Mouse (Mus musculus): ENCODE results near the gene Snrnp35. TPM values are rescaled to one million over a fixed set of nuclear protein-coding genes. Genes with fewer than 3 reads are reported as not detected.
A peak's percentile ranks its signal among the peaks of the same experiment; 100 is the strongest.

Snrnp35 gene
- polyA plus RNA-seq, 1 experiment = 5.9 TPM

DNA sequence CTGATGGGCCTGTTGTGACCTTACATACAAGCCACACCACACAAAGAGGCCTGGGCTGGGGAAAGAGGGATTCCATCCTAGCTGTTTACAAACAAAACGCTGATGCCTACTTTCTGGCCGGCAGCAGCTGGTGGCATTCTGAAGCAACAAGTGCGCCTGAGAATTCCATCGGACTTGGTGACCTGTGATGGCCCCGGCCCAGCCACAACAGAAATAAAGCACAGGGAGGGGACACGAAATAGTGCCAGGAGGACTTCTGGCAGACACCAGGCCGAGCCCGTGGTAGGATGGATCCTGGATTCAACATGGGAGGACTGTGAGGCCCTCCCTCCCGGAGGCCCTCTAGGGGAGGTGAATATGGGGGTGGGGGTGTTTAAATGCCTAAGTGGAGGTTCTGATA, 45.9 kb downstream of the Snrnp35 start:
- peak overlapping the region; percentile 95 for H3K4me3 ChIP-seq (ENCODE audit: insufficient read depth, low read depth, low read length)
- H3K36me3 ChIP-seq (ENCODE audit: control insufficient read depth, insufficient read depth, low read length) = no peaks in the 10 kb centered on the region
- peaks cover 9% of the 10 kb centered on the region; the same call in 1 of the 2 replicates for H3K4me1 ChIP-seq (ENCODE audit: control insufficient read depth, insufficient read depth, low read length)
- no peaks in the 10 kb centered on the region for H3K27me3 ChIP-seq (replicated peaks; ENCODE audit: control insufficient read depth, insufficient read depth, low read length)
- peak overlapping the region; percentile 72 for H3K27ac ChIP-seq (ENCODE audit: insufficient read depth, low read depth, low read length)
- WGBS = 28% methylated on average over 9 of the region's 9 CpGs
- DNase-seq = no peak
- TF ChIP-seq CTCF (conservative IDR thresholded peaks at IDR 0.05; ENCODE audit: insufficient read depth, insufficient read length, low read depth, low read length) (no peak), POLR2A (IDR thresholded peaks at IDR 0.05; ENCODE audit: low read depth, low read length) (no peak)

GRCm38 (mm10) chr5:124529191-124529651, 46.3 kb downstream of the Snrnp35 start:
- Histone ChIP-seq H3K27me3 (replicated peaks; ENCODE audit: control insufficient read depth, insufficient read depth, low read length) (no peaks in the 10 kb centered on the region), H3K4me3 (ENCODE audit: insufficient read depth, low read depth, low read length) (peak overlapping the region; percentile 95), H3K36me3 (ENCODE audit: control insufficient read depth, insufficient read depth, low read length) (no peaks in the 10 kb centered on the region), H3K27ac (ENCODE audit: insufficient read depth, low read depth, low read length) (peak overlapping the region; percentile 72), H3K4me1 (ENCODE audit: control insufficient read depth, insufficient read depth, low read length) (peaks cover 9% of the 10 kb centered on the region; the same call in 1 of the 2 replicates)
- peak; percentile 71 for DNase-seq
- TF ChIP-seq CTCF (conservative IDR thresholded peaks at IDR 0.05; ENCODE audit: insufficient read depth, insufficient read length, low read depth, low read length) (no peak), POLR2A (IDR thresholded peaks at IDR 0.05; ENCODE audit: low read depth, low read length) (no peak)
- WGBS = 27% methylated on average over 8 of the region's 8 CpGs

DNA sequence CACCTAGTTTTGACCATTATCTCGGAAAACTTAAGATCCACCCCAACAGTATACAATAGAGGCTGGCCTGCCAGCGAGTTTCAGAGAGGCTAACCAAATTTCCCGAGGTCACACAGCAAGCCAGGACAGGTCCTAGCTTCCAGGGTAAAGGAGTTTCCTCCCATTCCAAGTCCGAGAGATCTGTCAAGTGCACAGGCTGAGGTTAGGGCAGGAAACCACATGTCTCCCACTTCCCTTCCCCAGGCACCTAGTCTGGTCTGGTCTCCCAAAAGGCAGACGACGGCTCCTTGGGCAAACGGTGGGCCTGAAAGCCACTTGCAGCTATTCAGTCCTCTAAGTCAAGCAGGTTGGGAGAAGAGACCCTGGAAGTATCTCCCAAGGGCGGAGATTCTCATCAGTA, 46.8 kb downstream of the Snrnp35 start:
- H3K27ac ChIP-seq (ENCODE audit: insufficient read depth, low read depth, low read length) = peak overlapping the region; percentile 72
- H3K4me3 ChIP-seq (ENCODE audit: insufficient read depth, low read depth, low read length) = peak overlapping the region; percentile 95
- WGBS = 45% methylated on average over 8 of the region's 8 CpGs
- H3K4me1 ChIP-seq (ENCODE audit: control insufficient read depth, insufficient read depth, low read length) = peaks cover 9% of the 10 kb centered on the region; the same call in 1 of the 2 replicates
- H3K27me3 ChIP-seq (replicated peaks; ENCODE audit: control insufficient read depth, insufficient read depth, low read length) = no peaks in the 10 kb centered on the region
- TF ChIP-seq CTCF (conservative IDR thresholded peaks at IDR 0.05; ENCODE audit: insufficient read depth, insufficient read length, low read depth, low read length) = no peak
- TF ChIP-seq POLR2A (IDR thresholded peaks at IDR 0.05; ENCODE audit: low read depth, low read length) = no peak
- no peaks in the 10 kb centered on the region for H3K36me3 ChIP-seq (ENCODE audit: control insufficient read depth, insufficient read depth, low read length)
- DNase-seq = peak; percentile 59

GRCm38 (mm10) chr5:124530655-124531582, 48.0 kb downstream of the Snrnp35 start, which contains the start of gene Rilpl1:
TSS of gene Rilpl1 (minus strand) at chr5:124531391.
- DNase-seq = peak; percentile 84
- WGBS = under 1% methylated on average over 96 of the region's 96 CpGs
- peak within 1 kb of the TSS; percentile 95 for H3K4me3 ChIP-seq (ENCODE audit: insufficient read depth, low read depth, low read length)
- H3K4me1 ChIP-seq (ENCODE audit: control insufficient read depth, insufficient read depth, low read length) = peaks cover 9% of the 10 kb centered on the region; the same call in 1 of the 2 replicates
- peak within 1 kb of the TSS; percentile 75 for H3K27ac ChIP-seq (ENCODE audit: insufficient read depth, low read depth, low read length)
- H3K27me3 ChIP-seq (replicated peaks; ENCODE audit: control insufficient read depth, insufficient read depth, low read length) = no peaks in the 10 kb centered on the region
- H3K36me3 ChIP-seq (ENCODE audit: control insufficient read depth, insufficient read depth, low read length) = no peaks in the 10 kb centered on the region
- no peak for TF ChIP-seq CTCF (conservative IDR thresholded peaks at IDR 0.05; ENCODE audit: insufficient read depth, insufficient read length, low read depth, low read length)
- peak; percentile 9 for TF ChIP-seq POLR2A (IDR thresholded peaks at IDR 0.05; ENCODE audit: low read depth, low read length)

GRCm38 (mm10) chr5:124531583-124531930, 48.6 kb downstream of the Snrnp35 start:
- DNase-seq = no peak
- peak overlapping the region; percentile 95 for H3K4me3 ChIP-seq (ENCODE audit: insufficient read depth, low read depth, low read length)
- WGBS = 22% methylated on average over 14 of the region's 14 CpGs
- H3K27me3 ChIP-seq (replicated peaks; ENCODE audit: control insufficient read depth, insufficient read depth, low read length) = no peaks in the 10 kb centered on the region
- H3K4me1 ChIP-seq (ENCODE audit: control insufficient read depth, insufficient read depth, low read length) = peaks cover 9% of the 10 kb centered on the region; the same call in 1 of the 2 replicates
- H3K27ac ChIP-seq (ENCODE audit: insufficient read depth, low read depth, low read length) = peak overlapping the region; percentile 51
- TF ChIP-seq CTCF (conservative IDR thresholded peaks at IDR 0.05; ENCODE audit: insufficient read depth, insufficient read length, low read depth, low read length) = no peak
- TF ChIP-seq POLR2A (IDR thresholded peaks at IDR 0.05; ENCODE audit: low read depth, low read length) = no peak
- H3K36me3 ChIP-seq (ENCODE audit: control insufficient read depth, insufficient read depth, low read length) = no peaks in the 10 kb centered on the region

- Histone ChIP-seq H3K4me1 (ENCODE audit: control insufficient read depth, insufficient read depth, low read length) (peaks cover 11% of the 10 kb centered on the region; the same call in 1 of the 2 replicates), H3K27me3 (replicated peaks; ENCODE audit: control insufficient read depth, insufficient read depth, low read length) (no peaks in the 10 kb centered on the region), H3K36me3 (ENCODE audit: control insufficient read depth, insufficient read depth, low read length) (no peaks in the 10 kb centered on the region), H3K27ac (ENCODE audit: insufficient read depth, low read depth, low read length) (no peak overlapping the region), H3K4me3 (ENCODE audit: insufficient read depth, low read depth, low read length) (no peak overlapping the region)
- TF ChIP-seq POLR2A (IDR thresholded peaks at IDR 0.05; ENCODE audit: low read depth, low read length) (no peak), CTCF (conservative IDR thresholded peaks at IDR 0.05; ENCODE audit: insufficient read depth, insufficient read length, low read depth, low read length) (no peak)
- DNase-seq = no peak
- WGBS = 53% methylated on average over 7 of the region's 7 CpGs
Measured at GRCm38 (mm10) chr5:124532451-124532850, 49.5 kb downstream of the Snrnp35 start.

GRCm38 (mm10) chr5:124535016-124535415, 52.1 kb downstream of the Snrnp35 start:
- 70% methylated on average over 5 of the region's 5 CpGs for WGBS
- no peak for DNase-seq
- peaks cover 5% of the 10 kb centered on the region; the same call in 1 of the 2 replicates for H3K4me1 ChIP-seq (ENCODE audit: control insufficient read depth, insufficient read depth, low read length)
- no peak overlapping the region for H3K27ac ChIP-seq (ENCODE audit: insufficient read depth, low read depth, low read length)
- no peaks in the 10 kb centered on the region for H3K36me3 ChIP-seq (ENCODE audit: control insufficient read depth, insufficient read depth, low read length)
- H3K27me3 ChIP-seq (replicated peaks; ENCODE audit: control insufficient read depth, insufficient read depth, low read length) = no peaks in the 10 kb centered on the region
- TF ChIP-seq POLR2A (IDR thresholded peaks at IDR 0.05; ENCODE audit: low read depth, low read length) (no peak), CTCF (conservative IDR thresholded peaks at IDR 0.05; ENCODE audit: insufficient read depth, insufficient read length, low read depth, low read length) (no peak)
- no peak overlapping the region for H3K4me3 ChIP-seq (ENCODE audit: insufficient read depth, low read depth, low read length)

Measured in kidney, adult 2 months (tissue).